In the genomic region with DNA sequence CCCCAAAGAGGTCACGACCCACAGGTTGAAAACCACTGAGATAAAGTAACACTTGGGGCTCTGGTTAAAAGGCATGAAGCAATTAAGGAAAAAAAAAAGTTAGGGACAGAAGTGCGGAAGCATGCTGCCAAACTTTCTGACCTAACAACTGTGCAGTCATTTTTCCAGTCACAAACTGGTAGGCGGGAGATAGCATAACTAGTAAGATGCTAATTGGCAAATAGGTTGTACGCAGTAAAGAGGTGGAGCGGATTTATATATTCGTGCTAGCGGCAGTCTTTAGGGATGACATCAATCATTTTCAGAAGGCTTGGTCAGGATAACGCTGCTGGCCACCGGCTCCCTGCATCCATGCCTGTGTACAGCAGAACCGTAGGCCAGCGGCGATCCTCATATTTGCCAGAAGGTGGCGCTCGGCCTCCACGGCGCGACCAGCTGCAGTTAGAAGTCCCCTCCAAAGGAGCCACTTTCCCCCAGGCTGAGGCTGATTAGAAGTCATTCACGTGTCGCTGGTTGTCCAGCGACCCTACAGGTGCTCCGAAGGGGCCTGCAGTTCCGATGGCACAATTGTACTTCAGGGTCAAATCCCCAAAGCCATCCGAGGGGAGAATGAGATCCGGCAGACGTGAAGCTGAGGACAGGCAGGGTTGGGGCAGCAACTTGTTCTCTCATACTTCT, we compare ENCODE assay signal across 7 mouse cellular contexts. TPM values are rescaled to one million over a fixed set of nuclear protein-coding genes. Genes with fewer than 3 reads are reported as not detected.
DNase-seq lines count a peak whose midpoint lies in the region; ATAC-seq lines count a peak whose summit lies in the region.

No protein-coding gene starts in this region.

- 6% methylated on average over 25 of the region's 25 CpGs for WGBS in limb, embryonic 11.5 days
- WGBS in midbrain, embryonic 14.5 days, result 8% methylated on average over 25 of the region's 25 CpGs

- H3K36me3 ChIP-seq in limb, embryonic 11.5 days (ENCODE audit: control insufficient read depth, insufficient read depth, low read length), result no peaks in the 10 kb centered on the region
- H3K36me3 ChIP-seq in midbrain, embryonic 14.5 days (ENCODE audit: control insufficient read depth, insufficient read depth, low read length), result no peaks in the 10 kb centered on the region

- peak; percentile 91 to 94 for DNase-seq in adrenal gland, adult 18-20 months (ENCODE audit: low spot score in 2 of 2)
- peak; percentile 86 for DNase-seq in embryo, embryonic 11.5 days (ENCODE audit: low read depth, low spot score)
- peak; percentile 98 for DNase-seq in heart, adult 11 months
- peak; percentile 88 for DNase-seq in kidney, adult 11 months
- peak; percentile 95 for DNase-seq in limb, embryonic 11.5 days (ENCODE audit: low spot score)
- peak; percentile 94 for DNase-seq in midbrain, embryonic 14.5 days
- DNase-seq in spleen, adult 18-20 months, result peak; percentile 70 to 87

- peak overlapping the region; percentile 52; the same call in 1 of the 2 replicates for H3K27ac ChIP-seq in limb, embryonic 11.5 days (replicated peaks; ENCODE audit: low read depth, low read length)
- H3K27ac ChIP-seq in midbrain, embryonic 14.5 days (replicated peaks; ENCODE audit: low read depth, low read length), result no peak overlapping the region

- peak; percentile 60; the same call in 1 of the 2 replicates for ATAC-seq in limb, embryonic 11.5 days (ENCODE audit: insufficient number of reproducible peaks, low FRiP score, low TSS enrichment, low read depth)
- ATAC-seq in midbrain, embryonic 14.5 days (ENCODE audit: low FRiP score, low TSS enrichment), result peak; percentile 25; the same call in 1 of the 2 replicates

- peak overlapping the region; percentile 67 for H3K4me2 ChIP-seq in limb, embryonic 11.5 days (ENCODE audit: low read depth, severe bottlenecking)
- H3K4me2 ChIP-seq in midbrain, embryonic 14.5 days (ENCODE audit: low read length), result peak overlapping the region; percentile 65

- no peak overlapping the region for H3K9ac ChIP-seq in limb, embryonic 11.5 days (ENCODE audit: low read length)
- peak overlapping the region; percentile 13; the same call in 1 of the 2 replicates for H3K9ac ChIP-seq in midbrain, embryonic 14.5 days (replicated peaks; ENCODE audit: low read length)

- H3K9me3 ChIP-seq in limb, embryonic 11.5 days (ENCODE audit: control insufficient read depth, low read length), result no peaks in the 10 kb centered on the region
- H3K9me3 ChIP-seq in midbrain, embryonic 14.5 days (ENCODE audit: control insufficient read depth, low read length), result no peaks in the 10 kb centered on the region

- H3K27me3 ChIP-seq in limb, embryonic 11.5 days (ENCODE audit: control insufficient read depth, insufficient read depth, low read length), result no peaks in the 10 kb centered on the region
- no peaks in the 10 kb centered on the region for H3K27me3 ChIP-seq in midbrain, embryonic 14.5 days (ENCODE audit: control insufficient read depth, insufficient read depth, low read length)

- peak overlapping the region; percentile 34; the same call in 1 of the 2 replicates for H3K4me3 ChIP-seq in limb, embryonic 11.5 days (ENCODE audit: low read depth, low read length)
- peak overlapping the region; percentile 32 for H3K4me3 ChIP-seq in midbrain, embryonic 14.5 days (replicated peaks; ENCODE audit: low read depth, low read length)

- H3K4me1 ChIP-seq in limb, embryonic 11.5 days (ENCODE audit: control insufficient read depth, insufficient read depth, low read length), result peaks cover 15% of the 10 kb centered on the region
- H3K4me1 ChIP-seq in midbrain, embryonic 14.5 days (ENCODE audit: control insufficient read depth, insufficient read depth, low read length), result peaks cover 11% of the 10 kb centered on the region

RNA-seq across cellular contexts. Expression of a gene that starts 4.8 kb away (rescaled TPM):
- 100 to 1,000 TPM; 404 to 543 TPM for total RNA-seq in adrenal gland, adult 18-20 months (2021)
- 384 and 406 TPM in 2 replicates for polyA plus RNA-seq in limb, embryonic 11.5 days (2014; fragmentation: Nextera tagmentation; extraction: Ambion mirVana)
- polyA plus RNA-seq in midbrain, embryonic 14.5 days (2014; fragmentation: Nextera tagmentation; extraction: Ambion mirVana), result 257 and 299 TPM in 2 replicates
